Mouse (Mus musculus) embryonic fibroblast, embryonic 13.5 days (primary cell): ENCODE measurements around the gene Ehmt1.

Source experiments
- CTCF ChIP-seq: IDR thresholded peaks from 2 replicates; pipeline ENCODE4 v1.5.1; 2011; ENCODE audit warnings: mild to moderate bottlenecking, control low read depth, low read length, moderate library complexity, borderline replicate concordance; ENCODE audit not compliant: insufficient read depth
- POLR2A ChIP-seq: IDR thresholded peaks from 2 replicates; pipeline ENCODE4 v1.6.1; 2011; ENCODE audit warnings: low read depth, mild to moderate bottlenecking, control low read depth, low read length, moderate library complexity

DNA sequence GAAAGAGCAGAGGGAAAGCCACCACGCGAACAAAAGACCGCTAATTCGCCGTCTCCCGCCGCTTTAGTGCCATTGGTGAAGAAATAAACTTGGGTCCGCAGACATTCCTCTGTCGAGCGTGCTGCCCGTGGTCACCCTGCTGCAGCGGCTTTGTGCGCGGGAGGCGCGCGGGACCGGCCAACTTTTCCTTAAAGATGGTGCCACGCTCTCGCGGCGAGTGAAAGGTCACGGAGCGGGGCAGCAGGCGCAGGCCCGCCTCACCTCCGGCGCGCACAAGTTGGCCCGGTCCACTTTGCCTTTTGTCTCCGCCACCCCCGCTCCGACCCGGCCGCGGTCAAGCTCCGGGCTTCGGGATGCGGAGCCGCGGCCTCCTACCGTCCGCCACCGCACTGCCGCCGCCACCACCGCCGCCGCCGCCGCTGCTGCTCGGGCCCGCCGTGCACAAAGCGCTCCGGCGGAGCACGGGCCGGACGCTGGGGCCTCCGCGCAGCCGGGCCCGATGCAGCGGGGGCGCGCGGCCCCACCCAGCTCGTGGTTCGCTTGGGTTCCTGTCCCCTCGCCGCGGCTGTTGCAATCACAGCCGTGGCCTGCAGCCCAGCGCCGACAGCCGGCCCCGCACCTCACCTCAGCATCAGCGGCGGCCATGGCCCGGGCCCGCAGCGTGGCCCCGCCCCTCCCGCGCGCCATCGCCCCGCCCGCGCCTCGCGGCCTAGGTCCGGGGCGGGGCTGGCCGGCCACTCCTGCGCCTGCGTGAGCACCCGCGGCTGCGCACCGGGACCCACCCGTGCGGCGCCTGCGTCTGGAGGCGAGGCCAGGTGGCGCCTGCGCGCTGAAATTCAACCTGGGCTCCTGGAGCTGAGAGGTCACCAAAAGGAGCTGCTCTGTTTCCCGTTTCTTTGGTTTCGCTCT is at the start of gene Ehmt1:
- TF ChIP-seq CTCF, result no peak
- peak; percentile 88 for TF ChIP-seq POLR2A
